Mouse (Mus musculus): ENCODE measurements around the gene Capn7.

Gene Capn7

GRCm38 (mm10) chr14:31336369-31337155 lies at the start of gene Capn7:
Capn7 (plus strand) TSS chr14:31336638.
- DNase-seq (ENCODE audit: low spot score) = peak; percentile 99

GRCm38 (mm10) chr14:31313192-31313591 lies 23.2 kb upstream of the Capn7 start:
- DNase-seq (ENCODE audit: low spot score) = no peak

GRCm38 (mm10) chr14:31316613-31317012 lies 19.8 kb upstream of the Capn7 start:
- DNase-seq (ENCODE audit: low spot score) = peak; percentile 10

GRCm38 (mm10) chr14:31317754-31318153 lies 18.7 kb upstream of the Capn7 start:
- DNase-seq (ENCODE audit: low spot score) = no peak

- DNase-seq (ENCODE audit: low spot score) = no peak
Measured at GRCm38 (mm10) chr14:31319546-31319945, 16.9 kb upstream of the Capn7 start.

GRCm38 (mm10) chr14:31321181-31321580 lies 15.3 kb upstream of the Capn7 start:
- no peak for DNase-seq (ENCODE audit: low spot score)

- DNase-seq (ENCODE audit: low spot score) = no peak
Measured at GRCm38 (mm10) chr14:31322191-31322590, 14.2 kb upstream of the Capn7 start.

GRCm38 (mm10) chr14:31323189-31323588 lies 13.2 kb upstream of the Capn7 start:
- no peak for DNase-seq (ENCODE audit: low spot score)

- peak; percentile 25 for DNase-seq (ENCODE audit: low spot score)
Measured at GRCm38 (mm10) chr14:31323849-31324792, 12.3 kb upstream of the Capn7 start, which contains the start of gene Dnah1. Dnah1 (minus strand) TSS chr14:31323896.

GRCm38 (mm10) chr14:31324851-31325250 lies 11.6 kb upstream of the Capn7 start:
- no peak for DNase-seq (ENCODE audit: low spot score)

GRCm38 (mm10) chr14:31325551-31325950 lies 10.9 kb upstream of the Capn7 start:
- no peak for DNase-seq (ENCODE audit: low spot score)

GRCm38 (mm10) chr14:31326770-31327169 lies 9.7 kb upstream of the Capn7 start:
- DNase-seq (ENCODE audit: low spot score) = no peak

- no peak for DNase-seq (ENCODE audit: low spot score)
Measured at GRCm38 (mm10) chr14:31327196-31327595, 9.2 kb upstream of the Capn7 start.

GRCm38 (mm10) chr14:31327681-31328080 lies 8.8 kb upstream of the Capn7 start:
- DNase-seq (ENCODE audit: low spot score) = no peak

- DNase-seq (ENCODE audit: low spot score) = no peak
Measured at GRCm38 (mm10) chr14:31329741-31330140, 6.7 kb upstream of the Capn7 start.

- DNase-seq (ENCODE audit: low spot score) = no peak
Measured at GRCm38 (mm10) chr14:31330957-31331356, 5.5 kb upstream of the Capn7 start.

- DNase-seq (ENCODE audit: low spot score) = peak; percentile 19
Measured at GRCm38 (mm10) chr14:31335765-31336164, 673 bp upstream of the Capn7 start.

GRCm38 (mm10) chr14:31337406-31337805 lies 968 bp downstream of the Capn7 start:
- no peak for DNase-seq (ENCODE audit: low spot score)

- no peak for DNase-seq (ENCODE audit: low spot score)
Measured at GRCm38 (mm10) chr14:31337947-31338346, 1.5 kb downstream of the Capn7 start.

- no peak for DNase-seq (ENCODE audit: low spot score)
Measured at GRCm38 (mm10) chr14:31343241-31343640, 6.8 kb downstream of the Capn7 start.

- DNase-seq (ENCODE audit: low spot score) = no peak
Measured at GRCm38 (mm10) chr14:31345367-31345766, 8.9 kb downstream of the Capn7 start.

GRCm38 (mm10) chr14:31362236-31362635 lies 25.8 kb downstream of the Capn7 start:
- no peak for DNase-seq (ENCODE audit: low spot score)

- DNase-seq (ENCODE audit: low spot score) = no peak
Measured at GRCm38 (mm10) chr14:31364589-31364988, 28.2 kb downstream of the Capn7 start.

All from MN1 (cell line).